Mouse (Mus musculus): ENCODE measurements around the gene D630003M21Rik.

- TF ChIP-seq CTCF (IDR thresholded peaks at IDR 0.05; ENCODE audit: insufficient read depth, low read depth, low read length), result no peak
- no peak for TF ChIP-seq POLR2A (IDR thresholded peaks at IDR 0.05; ENCODE audit: insufficient read depth, low read depth, low read length)
Measured at GRCm38 (mm10) chr2:158163034-158163433, 66.0 kb downstream of the D630003M21Rik start.

All from olfactory bulb, adult 2 months (tissue).